Mouse (Mus musculus) heart, postnatal 14 days (tissue): ENCODE results near the gene Uckl1. TPM values are rescaled to one million over a fixed set of nuclear protein-coding genes. Genes with fewer than 3 reads are reported as not detected.

Experiments used
- DNase-seq, 2 experiments: peaks; one replicate each; pipeline ENCODE4 v3.0.0; 2021 to 2022
- intact Hi-C: fragments of 180-260 bp; cut with DNase I; formaldehyde crosslinking; loops from one replicate; pipeline ENCODE4 v1.15.1; 2025
- total RNA-seq, 2 experiments: library from RNA; stranded (reverse); gene quantifications; 2 replicates each; pipeline ENCODE4 v1.2.3; 2021

Uckl1 gene
- total RNA-seq, 2 experiments from 2014 or later = 41.0 to 47.0 TPM

DNA sequence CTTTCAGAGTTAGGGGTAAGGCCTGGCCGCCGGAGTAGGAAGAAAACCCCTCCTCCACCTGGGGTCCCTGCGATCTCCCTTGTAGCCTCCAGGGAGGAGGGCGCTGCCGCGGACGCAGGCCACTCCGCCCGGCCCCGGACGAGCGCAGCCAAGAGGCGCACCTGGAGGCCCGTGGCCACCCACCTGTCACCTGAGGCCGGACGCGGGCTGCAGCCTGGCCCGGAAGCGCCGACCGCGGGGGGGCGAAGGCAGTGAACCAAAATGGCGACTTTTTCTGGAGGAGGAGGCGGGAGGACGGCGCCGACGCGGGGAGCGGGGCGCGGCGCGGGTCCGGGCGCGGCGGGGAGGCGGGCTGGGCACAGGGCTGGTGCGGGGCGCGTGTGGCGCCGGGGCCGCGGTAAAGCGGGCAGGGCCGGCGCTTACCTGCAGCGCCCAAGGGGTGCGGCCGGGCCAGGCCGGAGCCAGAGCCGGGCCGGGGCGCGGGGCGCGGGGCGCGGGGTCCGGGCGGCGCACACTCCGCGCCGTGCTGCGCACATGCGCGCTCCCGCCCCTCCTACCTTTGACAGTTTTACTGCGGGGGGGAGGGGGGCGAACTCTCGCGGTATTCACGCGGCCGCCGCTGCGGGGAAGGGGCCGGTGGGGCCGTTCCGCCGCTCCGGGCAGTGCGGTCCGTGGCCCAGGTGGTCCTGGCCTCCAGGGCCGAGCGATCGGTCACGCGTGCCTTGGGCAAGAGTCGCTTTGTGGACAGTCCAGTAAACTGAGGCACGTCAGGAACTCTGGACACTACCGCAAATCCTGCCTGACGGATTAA is 7.7 kb upstream of the Uckl1 start, which contains the start of gene Zfp512b:
Gene Zfp512b, minus strand, starts transcription at position 573 of the 811 bp plus-strand sequence.
- DNase-seq = peak; percentile 70 to 76
- intact Hi-C loops = loop anchor here (10.0 kb wide), 1 partner anchor 408 kb away; the partner anchor contains the start of gene Ppdpf

DNA sequence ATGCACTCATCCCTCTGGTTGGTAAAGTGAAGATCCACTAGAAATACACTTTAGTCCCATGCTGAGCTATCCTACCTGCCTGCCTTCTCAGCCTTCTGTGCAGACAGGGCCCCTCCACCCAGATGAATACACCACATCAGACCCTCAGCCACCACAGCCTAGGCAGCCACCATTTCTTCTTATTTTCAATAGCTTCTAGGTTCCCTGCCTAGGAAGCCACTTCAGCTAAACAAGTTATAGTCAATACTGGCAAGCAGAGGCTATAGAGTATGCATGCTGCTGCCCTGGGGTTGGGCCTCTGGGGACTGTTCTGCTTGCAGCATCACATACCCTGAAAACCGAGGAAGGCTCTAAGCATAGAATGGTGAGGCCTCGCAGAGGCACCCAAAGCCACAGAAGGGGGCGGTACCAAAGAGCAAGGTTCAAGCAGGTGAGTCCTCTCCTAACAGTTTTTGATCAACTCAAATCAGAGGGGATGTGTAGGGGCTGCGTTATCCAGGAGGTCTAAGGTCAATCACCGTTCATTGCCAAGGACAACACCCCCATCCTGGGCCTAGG is 6.9 kb upstream of the Uckl1 start, which contains the start of gene Prpf6:
Gene Prpf6, plus strand, starts transcription at position 341 of the 558 bp plus-strand sequence.
- no peak for DNase-seq
- intact Hi-C loops = loop anchor here (10.0 kb wide), 1 partner anchor 407 kb away; the partner anchor contains the start of gene Ppdpf

DNA sequence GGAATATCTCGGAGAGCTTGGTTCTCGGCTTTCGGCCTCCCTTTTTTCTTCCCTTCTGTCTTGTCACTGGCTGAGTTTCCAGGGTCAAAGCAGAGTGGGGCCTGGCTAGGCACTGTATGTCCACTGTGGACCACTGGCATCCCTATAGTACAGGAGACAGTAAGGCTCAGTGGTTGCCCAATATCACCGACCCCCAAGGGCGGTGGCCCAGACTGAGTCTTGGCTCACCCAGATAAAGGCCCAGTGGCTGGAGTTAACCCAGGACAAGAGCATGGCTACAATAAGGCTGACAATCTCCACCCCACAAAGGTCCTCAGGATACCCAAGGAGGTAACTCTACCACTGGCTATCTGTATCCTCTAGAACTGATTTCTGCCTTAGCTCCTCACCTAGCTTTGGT is 5.8 kb upstream of the Uckl1 start:
- intact Hi-C loops = loop anchor here (10.0 kb wide), 1 partner anchor 406 kb away; the partner anchor contains the start of gene Ppdpf
- DNase-seq = no peak

DNA sequence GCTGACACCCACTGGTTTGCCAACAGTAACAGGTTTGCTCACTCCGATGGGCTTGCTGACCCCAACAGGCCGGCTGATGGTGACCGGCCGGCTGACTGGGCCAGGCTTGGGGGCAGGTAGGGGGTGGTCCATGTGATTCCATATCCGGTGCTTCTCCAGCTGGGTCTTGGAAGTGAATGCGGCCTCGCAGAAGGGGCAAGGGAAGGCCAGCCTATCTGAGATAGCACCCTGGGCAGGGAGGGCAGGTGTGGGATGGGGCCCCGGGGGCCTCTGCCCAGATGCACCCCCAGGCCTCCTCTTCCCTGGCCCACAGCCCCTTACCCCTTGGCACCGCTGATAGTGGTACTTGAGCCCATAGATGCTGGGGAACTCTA is 5.0 kb upstream of the Uckl1 start:
- DNase-seq = no peak
- intact Hi-C loops = loop anchor here (10.0 kb wide), 1 partner anchor 405 kb away; the partner anchor contains the start of gene Ppdpf

DNA sequence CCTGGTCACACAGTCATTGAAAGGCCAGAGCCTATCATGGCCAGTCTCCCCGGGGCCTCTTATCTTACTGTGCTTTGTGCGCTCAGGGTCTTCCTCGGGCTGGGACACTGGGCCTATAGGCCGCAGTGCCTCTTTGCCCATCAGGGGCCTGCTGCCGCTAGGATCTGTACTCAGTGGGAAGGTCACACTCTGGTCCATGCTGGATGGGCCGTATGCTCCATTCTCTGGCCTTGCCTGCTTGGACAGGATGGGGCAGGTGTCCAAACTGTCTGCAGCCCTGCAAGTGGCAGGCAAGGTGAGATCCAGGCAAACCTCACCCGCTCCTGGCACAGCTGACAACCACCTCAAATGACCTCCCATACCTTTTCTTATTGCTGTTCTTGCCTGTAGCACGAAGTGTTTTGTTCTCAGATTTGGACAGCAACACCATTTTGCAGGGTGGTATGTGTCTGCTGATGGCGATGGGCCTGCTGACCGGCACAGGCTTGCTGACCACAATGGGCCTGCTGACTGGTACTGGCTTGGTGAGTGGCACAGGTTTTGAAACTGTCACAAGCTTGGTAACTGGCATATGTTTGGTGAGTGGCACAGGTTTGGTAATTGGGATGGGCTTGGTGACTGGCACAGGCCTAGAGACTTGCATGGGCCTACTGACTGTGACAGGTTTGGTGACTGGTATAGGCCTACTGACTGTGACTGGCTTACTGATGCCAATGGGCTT is 4.5 kb upstream of the Uckl1 start:
- peak in 1 of 2 experiments; percentile 0 for DNase-seq
- intact Hi-C loops = no loop called here

DNA sequence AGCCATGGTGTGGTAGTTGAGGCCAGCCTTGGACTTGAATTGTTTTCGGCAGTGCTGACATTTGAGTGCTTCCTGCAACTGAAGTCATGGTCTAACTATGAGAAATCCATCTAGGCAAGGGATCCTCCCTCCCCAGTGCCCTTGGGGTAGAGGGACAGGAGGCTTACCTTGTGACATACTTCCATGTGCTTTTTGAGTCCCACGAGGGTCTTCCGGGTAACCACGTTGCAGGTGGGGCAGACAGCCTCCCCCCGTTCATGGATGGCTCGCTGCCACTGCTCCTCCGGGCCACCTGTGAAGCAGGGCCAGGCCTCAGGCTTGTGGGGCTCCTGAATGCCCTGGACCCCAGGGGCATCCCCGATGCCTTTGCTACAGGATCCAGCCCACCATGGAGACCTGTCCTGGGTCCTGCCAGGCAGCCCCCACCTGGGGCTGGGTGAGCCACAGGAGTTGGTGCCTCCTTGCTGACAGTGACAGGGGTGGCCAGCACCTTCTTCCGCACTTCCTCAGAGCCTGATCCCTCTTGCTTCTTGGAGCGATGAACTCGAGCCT is 3.6 kb upstream of the Uckl1 start:
- intact Hi-C loops = no loop called here
- DNase-seq = peak in 1 of 2 experiments; percentile 2

DNA sequence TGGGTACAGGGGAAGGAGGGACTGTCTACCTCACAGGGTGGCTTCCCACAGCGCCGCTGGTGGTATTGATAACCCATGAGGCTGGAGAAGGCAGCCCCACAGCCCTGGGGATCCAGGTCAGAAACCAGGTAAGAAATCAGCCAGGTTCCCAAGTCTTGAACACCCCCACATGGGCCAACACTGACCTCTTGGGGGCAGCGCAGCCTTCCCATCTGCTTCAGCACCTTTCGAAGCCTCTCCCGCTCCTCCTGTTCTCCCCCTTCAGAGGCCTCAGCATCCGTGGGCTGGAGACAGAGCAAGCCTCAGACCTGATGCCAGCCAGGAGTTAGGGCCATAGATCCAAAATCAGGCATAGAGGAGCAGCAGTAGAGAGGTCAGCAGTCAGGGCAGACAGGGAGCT is 3.1 kb upstream of the Uckl1 start:
- DNase-seq = peak in 1 of 2 experiments; percentile 4
- intact Hi-C loops = no loop called here

DNA sequence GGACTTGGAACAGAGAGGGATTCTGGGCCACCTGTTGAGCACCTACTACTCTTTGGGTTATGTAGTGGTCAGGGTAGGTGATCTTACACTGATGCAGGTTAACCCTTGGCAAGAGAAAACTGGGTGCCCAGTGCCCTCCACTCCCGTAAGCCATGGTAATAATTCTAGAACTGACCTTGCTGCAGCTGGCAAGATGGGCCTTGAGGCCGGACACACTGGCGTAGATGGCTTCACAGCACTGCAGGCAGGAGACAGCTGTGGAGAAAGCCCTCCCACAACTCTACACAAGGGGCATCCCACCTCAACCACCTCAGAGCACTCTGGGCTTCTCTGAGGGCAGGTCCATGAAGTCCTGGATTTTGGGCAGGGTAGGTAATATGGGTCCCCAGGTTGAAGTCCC is 1.4 kb upstream of the Uckl1 start:
- intact Hi-C loops = no loop called here
- DNase-seq = no peak

DNA sequence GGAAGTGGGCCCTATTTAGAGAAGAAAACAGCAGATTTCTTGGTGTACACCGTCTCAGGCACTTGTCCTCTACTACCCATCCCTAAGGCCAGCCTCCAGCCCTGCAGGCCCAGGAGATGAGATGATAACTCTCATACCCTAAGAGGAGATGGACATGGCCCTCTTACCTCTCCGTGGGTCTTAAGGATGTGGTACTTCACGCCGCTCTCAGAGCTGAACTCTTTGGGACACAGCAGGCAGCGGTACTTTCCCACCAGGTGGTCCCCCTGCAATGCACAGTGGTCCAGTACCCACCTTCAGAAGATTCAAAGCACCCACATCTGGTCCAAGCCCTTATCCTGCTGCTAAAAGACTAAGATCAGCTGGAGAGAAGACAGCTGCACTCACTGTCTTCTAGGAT is 814 bp upstream of the Uckl1 start:
- no peak for DNase-seq
- intact Hi-C loops = no loop called here

DNA sequence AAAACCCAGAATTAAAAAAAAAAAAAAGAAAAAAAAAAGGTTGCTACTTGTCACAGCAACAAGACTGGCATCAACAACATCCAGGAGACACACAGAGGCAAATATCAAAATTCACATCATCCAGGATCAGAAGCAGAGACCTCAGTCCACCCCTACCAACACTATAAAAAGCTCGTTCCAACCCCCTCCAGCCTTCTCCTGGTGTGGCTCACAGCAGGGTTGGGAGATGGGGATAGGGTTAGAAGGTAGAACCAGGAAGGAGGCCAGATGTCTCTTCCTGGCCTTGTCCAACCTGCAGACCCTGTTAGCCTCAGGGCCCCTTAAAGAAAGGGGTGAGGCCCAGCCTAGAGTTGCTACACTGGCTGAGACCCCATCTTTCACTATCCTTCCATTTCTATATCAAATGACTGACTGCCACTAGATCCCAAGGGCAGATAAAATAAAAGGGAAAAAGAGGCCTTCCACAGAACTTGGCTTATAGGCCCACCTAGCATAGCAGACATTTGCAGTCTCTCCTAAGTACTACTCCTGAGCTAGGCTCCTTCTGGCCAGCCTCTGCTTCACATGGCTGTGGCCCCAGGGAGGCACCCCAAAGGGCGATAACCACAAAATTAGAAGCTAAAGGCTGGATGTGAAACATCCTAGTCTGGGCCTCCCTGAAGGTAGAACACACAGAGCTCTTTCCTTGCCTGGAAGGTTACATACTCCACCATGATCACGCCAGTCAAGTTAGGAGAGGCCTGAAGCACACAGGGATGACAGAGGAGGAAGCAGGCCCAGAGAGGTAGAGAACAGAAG is 1.0 kb downstream of the Uckl1 start:
- DNase-seq = no peak
- intact Hi-C loops = loop anchor here (5.0 kb wide), 1 partner anchor 191 kb away; no protein-coding TSS in a partner anchor

DNA sequence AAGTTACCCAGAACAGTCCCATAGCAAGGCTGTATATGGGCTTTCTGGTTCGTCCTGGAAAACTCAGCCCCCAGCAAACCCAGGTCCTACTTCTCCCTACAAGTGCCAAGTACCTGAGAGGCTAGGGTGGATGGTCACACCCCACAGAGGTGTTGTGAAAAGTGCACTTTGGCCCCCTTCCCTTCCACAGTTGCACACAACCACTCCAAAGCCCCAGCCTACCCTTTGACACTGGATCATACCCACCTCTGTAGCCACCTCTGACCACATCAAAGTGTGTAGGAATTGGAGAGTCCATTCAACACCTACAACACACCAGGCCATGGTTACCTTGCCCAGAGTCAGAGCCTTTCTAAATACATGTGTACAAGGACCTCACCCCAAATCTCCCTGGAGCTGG is 1.8 kb downstream of the Uckl1 start:
- no peak for DNase-seq
- intact Hi-C loops = loop anchor here (5.0 kb wide), 1 partner anchor 191 kb away; no protein-coding TSS in a partner anchor

DNA sequence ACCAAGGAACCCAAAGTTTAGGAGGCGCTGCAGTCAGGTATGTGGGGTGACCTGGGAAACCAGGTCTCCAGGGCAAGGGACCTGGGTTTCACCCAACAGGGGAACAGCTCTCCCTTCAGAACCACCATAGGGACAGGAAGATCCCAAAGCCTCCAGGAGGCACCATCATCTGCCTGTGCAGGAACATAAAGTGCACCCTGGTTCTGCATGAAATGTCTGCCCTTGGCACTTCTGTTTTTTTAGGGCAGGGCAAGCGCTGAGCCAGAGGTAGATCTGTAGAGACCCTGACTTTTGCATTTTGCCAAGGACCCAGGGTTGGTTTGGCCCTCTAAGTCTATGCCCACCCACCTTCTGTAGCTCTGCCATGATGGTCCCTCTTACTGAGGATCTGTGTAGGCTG is 2.3 kb downstream of the Uckl1 start:
- DNase-seq = no peak
- intact Hi-C loops = loop anchor here (5.0 kb wide), 1 partner anchor 190 kb away; no protein-coding TSS in a partner anchor

DNA sequence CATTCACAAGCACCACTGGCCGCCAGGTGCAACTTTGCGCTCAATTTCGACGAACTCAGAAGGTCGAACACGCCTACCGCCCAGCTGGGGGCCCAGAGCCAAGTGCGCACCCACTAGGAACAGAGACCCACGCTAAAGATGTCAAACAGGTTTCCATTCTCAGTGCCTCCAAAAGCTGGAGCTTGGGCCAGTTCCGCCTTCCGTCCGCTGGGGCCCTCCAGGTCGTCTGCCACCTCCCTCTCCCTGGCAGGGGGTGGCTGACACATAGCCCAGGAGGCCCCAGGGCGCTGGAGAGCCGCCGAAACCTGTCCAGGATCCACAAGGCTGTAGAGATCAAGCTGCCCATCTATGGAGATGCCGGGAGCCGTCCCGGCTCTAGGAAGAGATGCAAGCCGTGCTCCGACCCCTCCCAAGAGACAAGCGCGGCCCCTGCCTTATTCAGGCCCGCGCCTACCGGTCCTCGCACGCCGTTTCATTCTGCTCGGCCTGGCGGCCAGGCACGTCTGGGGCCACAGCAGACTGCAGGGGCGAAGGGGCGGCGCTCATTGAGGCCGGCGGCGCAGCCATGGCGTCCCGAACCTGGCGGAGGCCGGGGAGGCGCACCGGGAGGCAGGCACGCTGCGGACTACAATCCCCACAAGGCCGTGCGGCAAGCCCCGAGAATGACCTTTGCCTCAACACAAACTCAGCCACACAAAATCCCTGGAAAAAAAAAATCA is 3.1 kb downstream of the Uckl1 start:
- intact Hi-C loops = loop anchor here (2.0 to 5.0 kb wide), 2 partner anchors 61 to 189 kb away; partner anchors contain the start of gene Dnajc5
- peak; percentile 87 to 90 for DNase-seq

DNA sequence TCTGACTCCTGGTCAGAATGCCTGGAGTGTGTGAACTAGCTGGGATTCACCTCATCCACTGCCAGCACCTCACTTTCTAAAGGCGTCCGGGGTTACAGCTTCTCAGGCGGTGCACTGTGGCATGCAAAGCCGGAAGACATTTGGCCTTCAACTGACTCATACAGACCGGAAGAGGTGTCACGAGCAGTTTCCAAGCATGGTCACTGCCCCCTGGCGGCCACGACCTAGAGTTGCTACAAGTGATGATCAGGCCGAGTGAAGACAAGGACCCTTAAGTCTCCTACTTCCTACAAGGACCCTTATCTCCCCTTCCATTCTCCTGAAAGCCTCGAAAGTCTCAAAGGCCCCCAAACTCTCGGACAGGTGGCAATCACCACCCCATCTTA is 3.7 kb downstream of the Uckl1 start:
- intact Hi-C loops = loop anchor here (2.0 to 5.0 kb wide), 2 partner anchors 60 to 189 kb away; partner anchors contain the start of gene Dnajc5
- peak; percentile 84 to 87 for DNase-seq

DNA sequence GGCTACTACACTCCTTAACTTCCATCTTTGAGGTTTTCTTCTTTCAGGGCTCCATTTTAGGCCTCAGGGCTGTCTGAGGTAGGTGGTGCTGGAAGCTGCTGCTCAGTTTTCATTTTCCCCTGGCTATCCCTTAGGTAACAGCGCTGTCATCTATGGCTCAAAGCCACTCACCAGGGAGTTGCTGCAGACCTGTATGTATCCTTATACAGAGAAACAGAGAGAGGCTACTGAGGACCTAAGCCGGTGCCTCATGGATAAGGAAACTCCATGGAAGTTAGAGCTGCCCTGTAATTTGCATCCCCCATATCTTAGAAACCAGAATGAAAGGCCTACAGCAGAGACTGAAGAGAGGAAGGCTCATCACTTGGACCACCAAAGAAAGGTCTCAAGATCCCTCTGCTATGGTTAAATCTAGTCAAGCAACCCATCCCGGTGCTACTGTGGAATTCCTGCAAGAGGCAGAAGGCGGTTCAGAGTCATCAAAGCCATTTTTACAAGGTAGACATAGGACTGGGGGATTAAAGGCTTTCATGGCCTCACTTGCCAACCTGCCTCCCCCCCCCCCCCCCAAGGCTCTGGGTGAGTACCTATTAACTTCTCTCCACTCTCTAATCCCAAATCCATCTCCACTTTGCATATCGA is 4.4 kb downstream of the Uckl1 start:
- intact Hi-C loops = loop anchor here (2.0 to 5.0 kb wide), 2 partner anchors 59 to 188 kb away; partner anchors contain the start of gene Dnajc5
- DNase-seq = no peak

DNA sequence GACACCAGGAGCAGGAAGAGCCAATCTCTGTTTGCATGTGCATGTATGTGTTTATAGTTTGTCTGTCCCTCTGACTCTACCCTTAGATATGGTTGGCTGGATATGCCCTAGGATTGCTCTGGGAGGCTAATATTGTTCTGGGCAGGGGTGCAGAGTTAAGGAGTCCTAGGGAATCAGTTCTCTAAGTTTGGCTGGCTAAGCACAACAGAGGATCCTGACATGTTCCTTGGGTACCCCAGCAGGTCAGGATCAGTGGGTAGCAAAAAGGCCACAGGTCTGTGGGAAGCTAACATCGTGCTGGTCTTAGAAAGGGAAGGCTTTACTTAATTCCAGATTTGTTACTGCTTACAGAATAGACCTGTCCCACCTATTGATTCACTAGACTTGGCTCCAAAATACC is 5.0 kb downstream of the Uckl1 start:
- intact Hi-C loops = loop anchor here (2.0 to 5.0 kb wide), 2 partner anchors 59 to 187 kb away; partner anchors contain the start of gene Dnajc5
- DNase-seq = no peak

DNA sequence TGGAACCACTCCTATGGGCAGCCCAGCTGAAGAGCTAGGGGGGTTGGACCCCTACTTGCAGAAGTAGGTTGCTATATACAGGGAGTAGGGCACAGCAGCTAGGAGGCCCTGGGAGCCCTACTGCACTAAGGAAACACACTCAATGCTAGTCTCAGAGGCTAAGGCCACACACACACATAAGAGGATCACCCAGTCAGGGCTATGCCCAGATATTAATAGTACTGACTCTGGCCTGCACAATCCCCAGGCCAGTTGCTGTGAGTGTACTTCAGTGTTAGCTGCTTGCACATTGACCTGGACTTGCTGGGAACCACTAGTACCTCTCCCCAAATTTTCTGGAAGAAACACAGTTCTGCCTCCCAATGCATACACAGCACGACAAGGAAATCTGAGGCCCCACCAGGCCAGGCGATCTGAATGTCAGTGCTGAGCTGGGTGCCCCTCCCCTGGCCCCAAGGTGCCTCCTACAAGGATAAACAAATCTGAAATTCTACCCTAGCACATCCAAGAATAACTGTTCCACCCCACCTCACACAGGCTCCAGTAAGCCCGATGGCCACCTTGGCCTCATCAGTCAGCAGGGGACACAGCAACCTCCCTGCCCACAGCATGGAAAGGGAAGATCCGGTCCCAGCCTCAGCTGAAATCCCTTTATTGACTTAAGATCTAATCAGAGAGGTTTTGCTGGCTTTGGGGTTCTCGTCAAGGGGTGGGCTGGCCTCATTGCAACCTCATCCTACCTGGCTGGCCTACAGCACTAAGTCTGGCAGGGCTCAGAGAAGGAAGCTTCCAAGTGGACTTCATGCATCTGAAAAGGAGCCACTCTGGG is 5.7 kb downstream of the Uckl1 start:
- DNase-seq = no peak
- intact Hi-C loops = no loop called here
